Mouse (Mus musculus): Measurements from ENCODE around the gene Ube2cbp. TPM values are rescaled to one million over a fixed set of nuclear protein-coding genes. Genes with fewer than 3 reads are reported as not detected.

The Ube2cbp gene
- polyA plus RNA-seq, 1 experiment from 2014 or later = 6.9 TPM

DNA sequence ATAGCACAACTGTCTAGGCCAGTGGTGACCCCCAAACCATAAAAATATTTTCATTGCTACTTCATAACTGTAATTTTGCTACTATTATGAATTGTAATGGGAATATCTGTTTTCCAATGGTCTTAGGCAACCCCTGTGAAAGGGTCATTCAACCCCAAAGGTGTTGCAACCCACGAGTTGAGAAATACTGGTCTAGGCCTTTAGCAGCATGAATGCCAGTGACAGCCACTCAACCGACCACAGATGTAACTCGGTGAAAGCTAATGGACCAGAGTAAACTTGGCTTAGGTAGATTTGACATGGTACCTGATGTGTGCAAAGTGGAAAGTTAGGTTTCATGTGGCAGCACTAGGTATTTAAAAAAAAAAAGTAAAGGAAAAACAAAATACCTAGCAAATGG is 108.9 kb downstream of the Ube2cbp start:
- H3K9ac ChIP-seq = no peak overlapping the region
- H3K36me3 ChIP-seq = no peaks in the 10 kb centered on the region
- no peak overlapping the region for H3K4me2 ChIP-seq
- H3K27ac ChIP-seq (replicated peaks) = no peak overlapping the region
- H3K9me3 ChIP-seq = no peaks in the 10 kb centered on the region
- H3K27me3 ChIP-seq = no peaks in the 10 kb centered on the region
- ATAC-seq (ENCODE audit: low FRiP score, low read depth) = no peak
- no peak overlapping the region for H3K4me3 ChIP-seq
- WGBS = 88% methylated on average over 3 of the region's 3 CpGs
- peaks cover 9% of the 10 kb centered on the region; the same call in 1 of the 2 replicates for H3K4me1 ChIP-seq (replicated peaks)

GRCm38 (mm10) chr9:86351491-86351890 is 113.3 kb downstream of the Ube2cbp start:
- Histone ChIP-seq H3K36me3 (no peaks in the 10 kb centered on the region), H3K9ac (no peak overlapping the region), H3K4me2 (no peak overlapping the region), H3K4me1 (replicated peaks) (no peaks in the 10 kb centered on the region), H3K27me3 (no peaks in the 10 kb centered on the region), H3K27ac (replicated peaks) (no peak overlapping the region), H3K4me3 (no peak overlapping the region), H3K9me3 (no peaks in the 10 kb centered on the region)
- 51% methylated on average over 3 of the region's 3 CpGs for WGBS
- no peak for ATAC-seq (ENCODE audit: low FRiP score, low read depth)

- Histone ChIP-seq H3K4me1 (replicated peaks) (no peaks in the 10 kb centered on the region), H3K4me2 (no peak overlapping the region), H3K9me3 (no peaks in the 10 kb centered on the region), H3K27ac (replicated peaks) (no peak overlapping the region), H3K4me3 (no peak overlapping the region), H3K36me3 (no peaks in the 10 kb centered on the region), H3K9ac (no peak overlapping the region), H3K27me3 (no peaks in the 10 kb centered on the region)
- ATAC-seq (ENCODE audit: low FRiP score, low read depth) = no peak
- 80% methylated on average over 2 of the region's 2 CpGs for WGBS
Measured at GRCm38 (mm10) chr9:86336792-86337191, 128.0 kb downstream of the Ube2cbp start.

DNA sequence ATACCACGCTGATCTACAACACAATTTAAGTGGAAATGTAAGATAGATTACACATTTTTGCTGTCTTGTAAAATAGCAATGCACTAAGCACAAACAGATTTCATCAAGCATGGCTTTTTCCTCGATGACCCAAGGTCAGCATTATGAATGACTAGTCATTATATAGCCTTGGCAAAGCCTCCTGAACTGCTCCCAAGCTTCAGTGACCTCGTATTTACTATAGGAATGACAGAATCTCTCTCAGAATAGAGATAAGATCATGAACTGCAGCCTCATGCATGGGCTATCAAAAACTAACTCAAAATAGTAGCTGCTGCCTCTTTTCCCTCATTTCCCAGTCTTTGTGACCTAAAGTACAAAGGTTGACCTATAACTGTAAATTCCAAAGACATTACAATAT is 128.4 kb downstream of the Ube2cbp start:
- H3K27ac ChIP-seq (replicated peaks) = no peak overlapping the region
- H3K4me3 ChIP-seq = no peak overlapping the region
- no peaks in the 10 kb centered on the region for H3K36me3 ChIP-seq
- H3K4me1 ChIP-seq (replicated peaks) = no peaks in the 10 kb centered on the region
- H3K4me2 ChIP-seq = no peak overlapping the region
- ATAC-seq (ENCODE audit: low FRiP score, low read depth) = no peak
- 63% methylated on average over 3 of the region's 3 CpGs for WGBS
- no peak overlapping the region for H3K9ac ChIP-seq
- H3K27me3 ChIP-seq = no peaks in the 10 kb centered on the region
- H3K9me3 ChIP-seq = no peaks in the 10 kb centered on the region

DNA sequence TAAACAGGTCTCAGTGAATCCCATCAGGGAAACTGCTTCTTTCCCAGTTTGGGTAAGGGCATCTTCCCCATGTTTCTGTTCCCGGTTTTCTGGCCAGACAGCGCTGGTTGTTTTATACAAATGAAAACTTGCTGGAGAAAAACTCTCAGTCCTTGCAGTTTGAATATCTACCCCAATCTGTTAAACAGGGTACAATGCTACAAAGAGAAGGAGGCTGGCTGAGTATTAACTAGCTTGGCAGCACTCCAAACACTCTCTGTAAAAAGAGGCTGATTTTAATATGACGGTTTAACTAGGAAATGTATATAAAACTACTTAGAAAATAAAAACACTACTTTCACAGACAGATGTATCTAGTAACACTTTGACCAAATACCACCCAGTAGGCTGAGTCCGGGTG is 129.2 kb downstream of the Ube2cbp start:
- H3K27me3 ChIP-seq = no peaks in the 10 kb centered on the region

GRCm38 (mm10) chr9:86334357-86334756 is 130.4 kb downstream of the Ube2cbp start:
- WGBS = 90% methylated on average over 5 of the region's 5 CpGs
- Histone ChIP-seq H3K27ac (replicated peaks) (no peak overlapping the region), H3K4me2 (no peak overlapping the region), H3K27me3 (no peaks in the 10 kb centered on the region), H3K4me1 (replicated peaks) (0 out of 2 replicates have a peak, but pooled peaks cover 3% of the 10 kb centered on the region), H3K4me3 (no peak overlapping the region), H3K9ac (no peak overlapping the region), H3K9me3 (no peaks in the 10 kb centered on the region), H3K36me3 (no peaks in the 10 kb centered on the region)
- no peak for ATAC-seq (ENCODE audit: low FRiP score, low read depth)

More for the DNA sequence above, 129.2 kb downstream of the Ube2cbp start:
- no peak overlapping the region for H3K9ac ChIP-seq
- no peak overlapping the region for H3K4me2 ChIP-seq
- no peaks in the 10 kb centered on the region for H3K9me3 ChIP-seq
- H3K4me3 ChIP-seq = no peak overlapping the region
- no peaks in the 10 kb centered on the region for H3K36me3 ChIP-seq
- no peak for ATAC-seq (ENCODE audit: low FRiP score, low read depth)
- 65% methylated on average over 4 of the region's 4 CpGs for WGBS
- no peak overlapping the region for H3K27ac ChIP-seq (replicated peaks)
- H3K4me1 ChIP-seq (replicated peaks) = no peaks in the 10 kb centered on the region

- Histone ChIP-seq H3K27me3 (no peaks in the 10 kb centered on the region), H3K4me1 (replicated peaks) (0 out of 2 replicates have a peak, but pooled peaks cover 3% of the 10 kb centered on the region), H3K9ac (no peak overlapping the region), H3K4me3 (no peak overlapping the region), H3K36me3 (no peaks in the 10 kb centered on the region), H3K4me2 (no peak overlapping the region), H3K27ac (replicated peaks) (no peak overlapping the region), H3K9me3 (no peaks in the 10 kb centered on the region)
- no peak for ATAC-seq (ENCODE audit: low FRiP score, low read depth)
- WGBS = 64% methylated on average over 3 of the region's 3 CpGs
Measured at GRCm38 (mm10) chr9:86330591-86330990, 134.2 kb downstream of the Ube2cbp start.

- Histone ChIP-seq H3K27ac (replicated peaks) (no peak overlapping the region), H3K27me3 (no peaks in the 10 kb centered on the region), H3K4me1 (replicated peaks) (0 out of 2 replicates have a peak, but pooled peaks cover 3% of the 10 kb centered on the region), H3K9ac (no peak overlapping the region), H3K4me2 (no peak overlapping the region), H3K36me3 (no peaks in the 10 kb centered on the region), H3K4me3 (no peak overlapping the region), H3K9me3 (no peaks in the 10 kb centered on the region)
- WGBS = 77% methylated on average over 4 of the region's 4 CpGs
- no peak for ATAC-seq (ENCODE audit: low FRiP score, low read depth)
Measured at GRCm38 (mm10) chr9:86328270-86328669, 136.5 kb downstream of the Ube2cbp start.

GRCm38 (mm10) chr9:86327341-86327740 is 137.4 kb downstream of the Ube2cbp start:
- Histone ChIP-seq H3K27me3 (no peaks in the 10 kb centered on the region), H3K9ac (no peak overlapping the region), H3K9me3 (no peaks in the 10 kb centered on the region), H3K4me3 (no peak overlapping the region), H3K4me2 (no peak overlapping the region), H3K27ac (replicated peaks) (no peak overlapping the region), H3K4me1 (replicated peaks) (0 out of 2 replicates have a peak, but pooled peaks cover 3% of the 10 kb centered on the region), H3K36me3 (no peaks in the 10 kb centered on the region)
- 65% methylated on average over 3 of the region's 3 CpGs for WGBS
- no peak for ATAC-seq (ENCODE audit: low FRiP score, low read depth)

- ATAC-seq (ENCODE audit: low FRiP score, low read depth) = no peak
- no peaks in the 10 kb centered on the region for H3K36me3 ChIP-seq
- no peaks in the 10 kb centered on the region for H3K4me1 ChIP-seq (replicated peaks)
- no peaks in the 10 kb centered on the region for H3K27me3 ChIP-seq
- no peak overlapping the region for H3K27ac ChIP-seq (replicated peaks)
- H3K4me3 ChIP-seq = no peak overlapping the region
- 85% methylated on average over 1 of the region's 1 CpGs for WGBS
- H3K4me2 ChIP-seq = no peak overlapping the region
- no peak overlapping the region for H3K9ac ChIP-seq
- no peaks in the 10 kb centered on the region for H3K9me3 ChIP-seq
Measured at GRCm38 (mm10) chr9:86324772-86325171, 140.0 kb downstream of the Ube2cbp start.

DNA sequence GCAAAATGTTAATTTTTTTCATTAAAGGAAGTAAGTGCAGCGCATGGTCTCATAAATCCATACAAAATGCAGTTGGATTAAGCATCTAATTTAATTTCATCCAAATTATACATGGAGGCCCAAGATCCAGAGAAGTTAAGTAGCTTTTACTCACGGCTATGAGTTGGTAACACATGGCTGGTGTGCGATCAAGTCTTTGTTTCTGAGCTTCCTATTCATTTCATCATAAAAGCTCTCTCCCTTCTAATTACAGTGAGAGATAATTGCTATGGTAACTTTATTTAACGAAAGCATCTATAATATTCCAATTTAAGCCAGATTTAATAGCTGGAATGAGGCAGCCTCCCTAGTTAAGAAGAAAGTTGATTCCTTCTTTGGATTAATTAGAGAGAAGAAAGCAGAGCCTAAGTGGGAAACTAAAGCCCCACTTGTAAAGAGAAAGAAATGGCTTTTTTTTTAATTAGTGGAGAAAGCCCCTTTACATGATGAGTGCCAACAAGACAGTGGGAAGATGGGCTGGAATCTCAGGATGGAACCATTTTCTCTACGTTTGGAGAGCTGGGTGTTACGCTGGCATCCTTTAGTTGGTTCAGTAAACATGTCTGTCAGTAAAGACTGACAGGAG is 145.1 kb downstream of the Ube2cbp start:
- 73% methylated on average over 6 of the region's 6 CpGs for WGBS
- Histone ChIP-seq H3K27ac (replicated peaks) (no peak overlapping the region), H3K4me2 (no peak overlapping the region)

GRCm38 (mm10) chr9:86315700-86316099 is 149.1 kb downstream of the Ube2cbp start:
- H3K9me3 ChIP-seq = 0 out of 2 replicates have a peak, but pooled peaks cover 3% of the 10 kb centered on the region
- no peaks in the 10 kb centered on the region for H3K36me3 ChIP-seq
- no peaks in the 10 kb centered on the region for H3K27me3 ChIP-seq
- no peak overlapping the region for H3K4me2 ChIP-seq
- WGBS = 90% methylated on average over 2 of the region's 2 CpGs
- no peak overlapping the region for H3K4me3 ChIP-seq
- H3K9ac ChIP-seq = no peak overlapping the region
- ATAC-seq (ENCODE audit: low FRiP score, low read depth) = no peak
- H3K27ac ChIP-seq (replicated peaks) = no peak overlapping the region
- H3K4me1 ChIP-seq (replicated peaks) = no peaks in the 10 kb centered on the region

More for the DNA sequence above, 145.1 kb downstream of the Ube2cbp start:
- ATAC-seq (ENCODE audit: low FRiP score, low read depth) = no peak
- no peaks in the 10 kb centered on the region for H3K9me3 ChIP-seq
- H3K4me1 ChIP-seq (replicated peaks) = no peaks in the 10 kb centered on the region
- H3K4me3 ChIP-seq = no peak overlapping the region
- no peaks in the 10 kb centered on the region for H3K36me3 ChIP-seq
- H3K27me3 ChIP-seq = no peaks in the 10 kb centered on the region
- H3K9ac ChIP-seq = no peak overlapping the region

DNA sequence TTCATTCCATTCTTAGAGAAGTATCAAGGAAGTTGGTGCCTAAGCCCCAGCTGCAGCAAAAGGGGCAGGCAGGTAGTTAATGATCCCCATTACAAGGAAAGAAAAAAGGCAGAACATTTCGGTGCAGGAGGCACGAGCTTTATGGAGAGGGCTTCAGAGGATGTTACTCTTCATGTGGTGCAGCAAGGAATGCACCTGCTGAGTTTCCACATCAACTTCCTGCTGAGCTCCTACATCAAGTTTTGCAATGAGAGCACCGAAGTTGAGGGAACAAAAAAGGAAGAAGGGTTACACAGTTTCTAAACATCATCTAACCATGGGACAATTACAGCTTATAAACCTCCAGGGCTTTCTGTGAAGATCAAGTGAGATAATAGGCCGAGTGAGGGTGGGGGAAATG is 156.1 kb downstream of the Ube2cbp start:
- Histone ChIP-seq H3K9ac (no peak overlapping the region), H3K4me3 (no peak overlapping the region), H3K27me3 (no peaks in the 10 kb centered on the region), H3K9me3 (0 out of 2 replicates have a peak, but pooled peaks cover 3% of the 10 kb centered on the region), H3K27ac (replicated peaks) (no peak overlapping the region), H3K4me1 (replicated peaks) (no peaks in the 10 kb centered on the region), H3K36me3 (no peaks in the 10 kb centered on the region), H3K4me2 (no peak overlapping the region)
- 48% methylated on average over 4 of the region's 4 CpGs for WGBS
- no peak for ATAC-seq (ENCODE audit: low FRiP score, low read depth)
